Mouse (Mus musculus) stomach, embryonic 16.5 days (tissue): ENCODE data around the gene Zfp286. TPM values are rescaled to one million over a fixed set of nuclear protein-coding genes. Genes with fewer than 3 reads are reported as not detected.

ENCODE experiments used
- ATAC-seq: fragments of 200-750 bp; cut with Nextera tagmentation; 2 replicates; pipeline ENCODE4 v1.8.0; 2017; ENCODE audit warnings: moderate number of reproducible peaks, moderate TSS enrichment; ENCODE audit not compliant: insufficient read depth, low FRiP score
- H3K27ac ChIP-seq: fragments of 300-500 bp; sonication (generic); 2 replicates; pipeline ENCODE4 v1.5.1; 2014; ENCODE audit warnings: low read length
- H3K27me3 ChIP-seq: fragments of 300-500 bp; sonication (generic); 2 replicates; pipeline ENCODE4 v1.6.1; 2014; ENCODE audit warnings: low read length, control low read depth, mixed read lengths; ENCODE audit not compliant: control insufficient read depth, insufficient read depth
- H3K36me3 ChIP-seq: fragments of 300-500 bp; sonication (generic); 2 replicates; pipeline ENCODE4 v1.6.1; 2014; ENCODE audit warnings: low read length; ENCODE audit not compliant: control insufficient read depth, insufficient read depth
- H3K4me1 ChIP-seq: fragments of 300-500 bp; sonication (generic); 2 replicates; pipeline ENCODE4 v1.6.1; 2014; ENCODE audit warnings: low read length, control low read depth, mixed read lengths; ENCODE audit not compliant: control insufficient read depth, insufficient read depth
- H3K4me2 ChIP-seq: fragments of 300-500 bp; sonication (generic); 2 replicates; pipeline ENCODE4 v1.6.1; 2014; ENCODE audit warnings: low read depth, low read length, mixed read lengths
- H3K4me3 ChIP-seq: fragments of 300-500 bp; sonication (generic); replicated peaks from 2 replicates; pipeline ENCODE4 v1.5.1; 2014; ENCODE audit warnings: mild to moderate bottlenecking, low read length
- H3K9ac ChIP-seq: fragments of 300-500 bp; sonication (generic); 2 replicates; pipeline ENCODE4 v1.6.1; 2014; ENCODE audit warnings: low read length
- H3K9me3 ChIP-seq: fragments of 300-500 bp; sonication (generic); replicated peaks from 2 replicates; pipeline ENCODE4 v1.6.1; 2016; ENCODE audit warnings: low read length, control low read depth; ENCODE audit not compliant: control insufficient read depth
- WGBS: fragments of 180-500 bp; shearing (Covaris S2); extraction: QIAGEN DNeasy Blood & Tissue Kit; methylation state at CpG from one replicate; pipeline ENCODE4 v1.1.7; 2014; 5-methylcytosine and 5-hydroxymethylcytosine counted together
- polyA plus RNA-seq: library from polyadenylated mRNA; unstranded; fragments of >200 nt; fragmentation: Nextera tagmentation; extraction: Ambion mirVana; gene quantifications from 2 replicates; pipeline ENCODE4 v1.2.1, GENCODE M21; 2015

Gene Zfp286
- polyA plus RNA-seq, 1 experiment from 2014 or later, result 14.6 TPM

- WGBS, result 90% methylated on average over 2 of the region's 2 CpGs
- ATAC-seq, result no peak
- H3K9ac ChIP-seq, result no peak overlapping the region
- H3K27ac ChIP-seq, result no peak overlapping the region
- H3K27me3 ChIP-seq, result no peaks in the 10 kb centered on the region
- H3K4me2 ChIP-seq, result no peak overlapping the region
- no peak overlapping the region for H3K4me3 ChIP-seq
- H3K36me3 ChIP-seq, result no peaks in the 10 kb centered on the region
- no peaks in the 10 kb centered on the region for H3K9me3 ChIP-seq
- no peaks in the 10 kb centered on the region for H3K4me1 ChIP-seq
These were observed 83.1 kb downstream of the Zfp286 start for GRCm38 (mm10) chr11:62706141-62706540.

Other genes with a start within 250 kb of the Zfp286 start
- gene Ubb, start 238.3 kb downstream of the Zfp286 start, polyA plus RNA-seq, result 2,665 and 2,674 TPM in 2 replicates
- 20.9 and 22.2 TPM in 2 replicates for gene Trpv2, start 215.0 kb downstream of the Zfp286 start, polyA plus RNA-seq
- gene Lrrc75a, start 140.9 kb downstream of the Zfp286 start, polyA plus RNA-seq, result 5.3 and 5.6 TPM in 2 replicates
- gene Mmgt2, start 140.8 kb downstream of the Zfp286 start, polyA plus RNA-seq, result 39.6 and 42.1 TPM in 2 replicates
- 6.3 and 7.3 TPM in 2 replicates for gene Zfp287, start 57.6 kb downstream of the Zfp286 start, polyA plus RNA-seq
- gene Gm10428, start 36.4 kb downstream of the Zfp286 start, polyA plus RNA-seq, result not detected in 2 replicates
- gene Trim16, start 30.8 kb upstream of the Zfp286 start, polyA plus RNA-seq, result 21.7 and 24.2 TPM in 2 replicates
- gene Fbxw10, start 57.6 kb upstream of the Zfp286 start, polyA plus RNA-seq, result 0.30 and 0.50 TPM in 2 replicates
- gene Tvp23b, start 90.0 kb upstream of the Zfp286 start, polyA plus RNA-seq, result 85.4 and 93.8 TPM in 2 replicates
- 0.32 TPM in 1 of 2 replicates, not detected in the other for gene Cdrt4, start 161.7 kb upstream of the Zfp286 start, polyA plus RNA-seq